Mouse (Mus musculus) intestine, postnatal 0 days (tissue): ENCODE measurements around the gene Adam26a. TPM values are rescaled to one million over a fixed set of nuclear protein-coding genes. Genes with fewer than 3 reads are reported as not detected.
"Not testable (repeated sequence)": the region's sequence is repeated elsewhere in the genome, so short reads cannot be mapped to it uniquely, and the experiment has no call there.

Experiments
- ATAC-seq: fragments of 200-750 bp; cut with Nextera tagmentation; 2 replicates; pipeline ENCODE4 v1.8.0; 2017; ENCODE audit warnings: mild to moderate bottlenecking, moderate TSS enrichment, moderate library complexity
- H3K27ac ChIP-seq: fragments of 300-500 bp; sonication (generic); 2 replicates; pipeline ENCODE4 v1.5.1; 2014; ENCODE audit warnings: mild to moderate bottlenecking, low read depth, low read length, moderate library complexity
- H3K27me3 ChIP-seq: fragments of 300-500 bp; sonication (generic); replicated peaks from 2 replicates; pipeline ENCODE4 v1.6.1; 2014; ENCODE audit warnings: low read length, mixed read lengths; ENCODE audit not compliant: control insufficient read depth, insufficient read depth
- H3K36me3 ChIP-seq: fragments of 300-500 bp; sonication (generic); 2 replicates; pipeline ENCODE4 v1.6.1; 2014; ENCODE audit warnings: mild to moderate bottlenecking, moderate library complexity; ENCODE audit not compliant: control insufficient read depth, insufficient read depth
- H3K4me1 ChIP-seq: fragments of 300-500 bp; sonication (generic); replicated peaks from 2 replicates; pipeline ENCODE4 v1.6.1; 2014; ENCODE audit warnings: antibody characterized with exemption, low read length, mixed read lengths; ENCODE audit not compliant: control insufficient read depth, insufficient read depth
- H3K4me2 ChIP-seq: fragments of 300-500 bp; sonication (generic); replicated peaks from 2 replicates; pipeline ENCODE4 v1.6.1; 2014; ENCODE audit warnings: low read depth, mild to moderate bottlenecking, moderate library complexity
- H3K4me3 ChIP-seq: fragments of 300-500 bp; sonication (generic); 2 replicates; pipeline ENCODE4 v1.5.1; 2014; ENCODE audit warnings: low read depth, low read length
- H3K9ac ChIP-seq: fragments of 300-500 bp; sonication (generic); 2 replicates; pipeline ENCODE4 v1.6.1; 2014; ENCODE audit warnings: mild to moderate bottlenecking, low read depth, low read length
- H3K9me3 ChIP-seq: fragments of 300-500 bp; sonication (generic); 2 replicates; pipeline ENCODE4 v1.6.1; 2016; ENCODE audit warnings: mixed run types; ENCODE audit not compliant: control insufficient read depth
- CTCF ChIP-seq: sonication (generic); IDR thresholded peaks from 2 replicates; pipeline ENCODE4 v1.5.1; 2016; ENCODE audit warnings: low read depth, mild to moderate bottlenecking, control low read depth, antibody characterized with exemption, moderate library complexity
- WGBS: fragments of 180-500 bp; shearing (Covaris S2); extraction: QIAGEN DNeasy Blood & Tissue Kit; methylation state at CpG from one replicate; pipeline ENCODE4 v1.1.7; 2014; 5-methylcytosine and 5-hydroxymethylcytosine counted together
- polyA plus RNA-seq: library from polyadenylated mRNA; unstranded; fragments of >200 nt; fragmentation: Nextera tagmentation; extraction: Ambion mirVana; gene quantifications from 2 replicates; pipeline ENCODE4 v1.2.1, GENCODE M21; 2015

Gene Adam26a
- not detected in 2 replicates for polyA plus RNA-seq

GRCm38 (mm10) chr8:43576607-43577006 is at the start of gene Adam26a:
Gene Adam26a, minus strand, starts transcription at chr8:43576707.
- not testable (repeated sequence) for H3K9me3 ChIP-seq, H3K9ac ChIP-seq, H3K27ac ChIP-seq, H3K4me1 ChIP-seq, H3K4me2 ChIP-seq, H3K4me3 ChIP-seq, H3K36me3 ChIP-seq, H3K27me3 ChIP-seq, ATAC-seq
- WGBS: 93% methylated on average over 2 of the region's 2 CpGs

GRCm38 (mm10) chr8:43616046-43616445 is 39.5 kb upstream of the Adam26a start:
- Histone ChIP-seq H3K27ac (no peak overlapping the region), H3K9ac (no peak overlapping the region), H3K36me3 (no peaks in the 10 kb centered on the region), H3K27me3 (no peaks in the 10 kb centered on the region), H3K9me3 (no peaks in the 10 kb centered on the region), H3K4me1 (no peaks in the 10 kb centered on the region), H3K4me2 (no peak overlapping the region), H3K4me3 (no peak overlapping the region)
- WGBS: 89% methylated on average over 1 of the region's 1 CpGs
- TF ChIP-seq CTCF: no peak
- no peak for ATAC-seq

GRCm38 (mm10) chr8:43603657-43604056 is 27.1 kb upstream of the Adam26a start:
- not testable (repeated sequence) for H3K4me2 ChIP-seq, ATAC-seq, H3K27me3 ChIP-seq, H3K9ac ChIP-seq, H3K27ac ChIP-seq, H3K4me1 ChIP-seq, H3K4me3 ChIP-seq, H3K9me3 ChIP-seq, H3K36me3 ChIP-seq
- WGBS: 76% methylated on average over 13 of the region's 13 CpGs

GRCm38 (mm10) chr8:43603166-43603565 is 26.7 kb upstream of the Adam26a start:
- 90% methylated on average over 15 of the region's 15 CpGs for WGBS
- ATAC-seq, H3K27me3 ChIP-seq, H3K4me1 ChIP-seq, H3K27ac ChIP-seq, H3K4me3 ChIP-seq, H3K4me2 ChIP-seq, H3K9ac ChIP-seq, H3K36me3 ChIP-seq, H3K9me3 ChIP-seq: not testable (repeated sequence)

GRCm38 (mm10) chr8:43528006-43528405 is 48.5 kb downstream of the Adam26a start, which contains the start of gene Adam26b:
Gene Adam26b, minus strand, starts transcription at chr8:43528106.
- H3K4me1 ChIP-seq, H3K27ac ChIP-seq, H3K4me2 ChIP-seq, H3K27me3 ChIP-seq, H3K36me3 ChIP-seq, H3K4me3 ChIP-seq, H3K9ac ChIP-seq, ATAC-seq, H3K9me3 ChIP-seq: not testable (repeated sequence)

Other genes starting within 250 kb of the Adam26a start
- not detected in 2 replicates for gene Adam26b, start 48.6 kb downstream of the Adam26a start, polyA plus RNA-seq
- gene Gm5346, start 50.6 kb upstream of the Adam26a start, polyA plus RNA-seq: not detected in 2 replicates
- not detected in 2 replicates for gene Adam34, start 133.3 kb upstream of the Adam26a start, polyA plus RNA-seq